Mouse (Mus musculus): ENCODE measurements at regions not wholly inside any gene's neighbourhood (a gene's known extent, or its start where the extent isn't known, plus 50 kb on each side); places are given as distances from the start of the nearest gene placed in this dataset.

DNA sequence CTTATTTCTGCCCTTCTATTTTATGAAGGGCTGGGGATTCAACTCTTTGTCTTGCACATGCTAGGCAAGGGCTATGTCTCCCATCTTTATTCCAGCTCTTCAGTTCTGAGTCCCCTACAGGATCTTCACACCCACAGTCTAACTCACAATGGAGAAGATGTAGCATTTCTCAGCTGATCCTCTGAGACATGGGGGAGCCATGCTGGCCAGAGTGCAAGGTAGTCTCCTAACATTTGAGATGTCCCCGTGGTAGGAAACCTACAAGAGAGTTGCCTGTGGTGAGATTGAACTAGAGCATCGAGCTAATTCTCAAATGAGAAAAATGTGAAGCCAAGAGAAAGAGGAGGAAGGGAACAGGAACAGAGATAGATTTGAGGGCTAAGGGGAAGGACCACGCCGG is 83.3 kb upstream of the Pabpc6 start:
- Histone ChIP-seq H3K9me3 (replicated peaks; ENCODE audit: control insufficient read depth, low read length) (no peaks in the 10 kb centered on the region), H3K9ac (ENCODE audit: low read length) (no peak overlapping the region), H3K36me3 (ENCODE audit: control insufficient read depth, insufficient read depth, low read length) (no peaks in the 10 kb centered on the region), H3K27ac (ENCODE audit: low read length) (no peak overlapping the region), H3K27me3 (ENCODE audit: control insufficient read depth, insufficient read depth, low read length) (no peaks in the 10 kb centered on the region), H3K4me2 (ENCODE audit: low read depth, low read length) (no peak overlapping the region), H3K4me3 (replicated peaks; ENCODE audit: low read length) (no peak overlapping the region), H3K4me1 (ENCODE audit: control insufficient read depth, insufficient read depth, low read length) (no peaks in the 10 kb centered on the region)
- no peak for ATAC-seq (ENCODE audit: insufficient read depth, low FRiP score)
- WGBS, result 83% methylated on average over 4 of the region's 4 CpGs

GRCm38 (mm10) chr17:9751348-9752170 is 82.0 kb upstream of the Pabpc6 start:
- WGBS, result 46% methylated on average over 13 of the region's 13 CpGs
- H3K27me3 ChIP-seq (ENCODE audit: control insufficient read depth, insufficient read depth, low read length), result no peaks in the 10 kb centered on the region

DNA sequence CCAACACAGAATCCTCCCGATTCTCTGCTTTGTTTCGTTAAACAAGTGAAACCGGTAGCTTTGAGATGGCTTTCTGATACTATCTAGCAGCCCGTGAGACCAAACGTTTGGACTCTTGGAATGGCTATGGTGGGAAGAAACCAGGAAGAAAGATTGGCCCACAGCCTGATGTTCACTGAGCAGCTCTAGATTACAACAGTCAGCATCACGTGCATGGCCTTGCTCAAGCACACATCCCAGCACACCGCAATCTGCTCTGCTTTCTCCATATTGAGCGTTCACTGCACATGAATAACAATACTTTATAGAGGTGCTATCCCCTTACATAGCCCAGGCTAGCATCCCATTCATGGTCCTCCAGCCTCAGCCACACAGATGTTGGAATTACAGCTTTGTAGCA is 80.5 kb upstream of the Pabpc6 start:
- H3K9me3 ChIP-seq (replicated peaks; ENCODE audit: control insufficient read depth, low read length), result no peaks in the 10 kb centered on the region
- WGBS, result 85% methylated on average over 8 of the region's 8 CpGs
- no peak overlapping the region for H3K9ac ChIP-seq (ENCODE audit: low read length)
- no peaks in the 10 kb centered on the region for H3K27me3 ChIP-seq (ENCODE audit: control insufficient read depth, insufficient read depth, low read length)
- H3K4me3 ChIP-seq (replicated peaks; ENCODE audit: low read length), result no peak overlapping the region
- no peak for ATAC-seq (ENCODE audit: insufficient read depth, low FRiP score)
- H3K4me1 ChIP-seq (ENCODE audit: control insufficient read depth, insufficient read depth, low read length), result no peaks in the 10 kb centered on the region
- H3K27ac ChIP-seq (ENCODE audit: low read length), result no peak overlapping the region
- H3K36me3 ChIP-seq (ENCODE audit: control insufficient read depth, insufficient read depth, low read length), result no peaks in the 10 kb centered on the region
- H3K4me2 ChIP-seq (ENCODE audit: low read depth, low read length), result no peak overlapping the region

More at GRCm38 (mm10) chr17:9751348-9752170, 82.0 kb upstream of the Pabpc6 start:
- Histone ChIP-seq H3K27ac (ENCODE audit: low read length) (no peak overlapping the region), H3K4me3 (replicated peaks; ENCODE audit: low read length) (no peak overlapping the region), H3K4me2 (ENCODE audit: low read depth, low read length) (no peak overlapping the region), H3K9ac (ENCODE audit: low read length) (no peak overlapping the region), H3K9me3 (replicated peaks; ENCODE audit: control insufficient read depth, low read length) (no peaks in the 10 kb centered on the region), H3K36me3 (ENCODE audit: control insufficient read depth, insufficient read depth, low read length) (no peaks in the 10 kb centered on the region), H3K4me1 (ENCODE audit: control insufficient read depth, insufficient read depth, low read length) (no peaks in the 10 kb centered on the region)
- no peak for ATAC-seq (ENCODE audit: insufficient read depth, low FRiP score)

- WGBS, result 98% methylated on average over 3 of the region's 3 CpGs
- no peak for ATAC-seq (ENCODE audit: insufficient read depth, low FRiP score)
Observed at GRCm38 (mm10) chr17:9749301-9749700, 79.8 kb upstream of the Pabpc6 start.

GRCm38 (mm10) chr17:9747893-9748292 is 78.4 kb upstream of the Pabpc6 start:
- no peaks in the 10 kb centered on the region for H3K9me3 ChIP-seq (replicated peaks; ENCODE audit: control insufficient read depth, low read length)
- no peak overlapping the region for H3K4me3 ChIP-seq (replicated peaks; ENCODE audit: low read length)
- no peaks in the 10 kb centered on the region for H3K36me3 ChIP-seq (ENCODE audit: control insufficient read depth, insufficient read depth, low read length)
- H3K4me2 ChIP-seq (ENCODE audit: low read depth, low read length), result no peak overlapping the region
- H3K9ac ChIP-seq (ENCODE audit: low read length), result no peak overlapping the region
- WGBS, result 73% methylated on average over 2 of the region's 2 CpGs
- no peak for ATAC-seq (ENCODE audit: insufficient read depth, low FRiP score)
- no peaks in the 10 kb centered on the region for H3K27me3 ChIP-seq (ENCODE audit: control insufficient read depth, insufficient read depth, low read length)
- H3K27ac ChIP-seq (ENCODE audit: low read length), result no peak overlapping the region
- H3K4me1 ChIP-seq (ENCODE audit: control insufficient read depth, insufficient read depth, low read length), result no peaks in the 10 kb centered on the region

More at GRCm38 (mm10) chr17:9749301-9749700, 79.8 kb upstream of the Pabpc6 start:
- no peak overlapping the region for H3K9ac ChIP-seq (ENCODE audit: low read length)
- no peaks in the 10 kb centered on the region for H3K9me3 ChIP-seq (replicated peaks; ENCODE audit: control insufficient read depth, low read length)
- H3K36me3 ChIP-seq (ENCODE audit: control insufficient read depth, insufficient read depth, low read length), result no peaks in the 10 kb centered on the region
- no peak overlapping the region for H3K4me2 ChIP-seq (ENCODE audit: low read depth, low read length)
- no peak overlapping the region for H3K4me3 ChIP-seq (replicated peaks; ENCODE audit: low read length)
- no peaks in the 10 kb centered on the region for H3K27me3 ChIP-seq (ENCODE audit: control insufficient read depth, insufficient read depth, low read length)
- no peaks in the 10 kb centered on the region for H3K4me1 ChIP-seq (ENCODE audit: control insufficient read depth, insufficient read depth, low read length)
- H3K27ac ChIP-seq (ENCODE audit: low read length), result no peak overlapping the region

- H3K27ac ChIP-seq (ENCODE audit: low read length), result no peak overlapping the region
Observed at GRCm38 (mm10) chr17:9743342-9743741, 73.8 kb upstream of the Pabpc6 start.

GRCm38 (mm10) chr17:9741321-9741720 is 71.8 kb upstream of the Pabpc6 start:
- H3K36me3 ChIP-seq (ENCODE audit: control insufficient read depth, insufficient read depth, low read length), result no peaks in the 10 kb centered on the region
- no peaks in the 10 kb centered on the region for H3K9me3 ChIP-seq (replicated peaks; ENCODE audit: control insufficient read depth, low read length)
- H3K4me1 ChIP-seq (ENCODE audit: control insufficient read depth, insufficient read depth, low read length), result no peaks in the 10 kb centered on the region
- no peak overlapping the region for H3K4me2 ChIP-seq (ENCODE audit: low read depth, low read length)
- H3K27me3 ChIP-seq (ENCODE audit: control insufficient read depth, insufficient read depth, low read length), result no peaks in the 10 kb centered on the region
- 87% methylated on average over 5 of the region's 5 CpGs for WGBS
- no peak for ATAC-seq (ENCODE audit: insufficient read depth, low FRiP score)
- no peak overlapping the region for H3K4me3 ChIP-seq (replicated peaks; ENCODE audit: low read length)
- no peak overlapping the region for H3K9ac ChIP-seq (ENCODE audit: low read length)
- H3K27ac ChIP-seq (ENCODE audit: low read length), result no peak overlapping the region

More at GRCm38 (mm10) chr17:9743342-9743741, 73.8 kb upstream of the Pabpc6 start:
- no peak for ATAC-seq (ENCODE audit: insufficient read depth, low FRiP score)
- H3K9me3 ChIP-seq (replicated peaks; ENCODE audit: control insufficient read depth, low read length), result no peaks in the 10 kb centered on the region
- H3K4me1 ChIP-seq (ENCODE audit: control insufficient read depth, insufficient read depth, low read length), result no peaks in the 10 kb centered on the region
- 80% methylated on average over 5 of the region's 5 CpGs for WGBS
- no peaks in the 10 kb centered on the region for H3K36me3 ChIP-seq (ENCODE audit: control insufficient read depth, insufficient read depth, low read length)
- no peak overlapping the region for H3K9ac ChIP-seq (ENCODE audit: low read length)
- no peak overlapping the region for H3K4me2 ChIP-seq (ENCODE audit: low read depth, low read length)
- H3K4me3 ChIP-seq (replicated peaks; ENCODE audit: low read length), result no peak overlapping the region
- H3K27me3 ChIP-seq (ENCODE audit: control insufficient read depth, insufficient read depth, low read length), result no peaks in the 10 kb centered on the region

- Histone ChIP-seq H3K9ac (ENCODE audit: low read length) (no peak overlapping the region), H3K4me1 (ENCODE audit: control insufficient read depth, insufficient read depth, low read length) (no peaks in the 10 kb centered on the region), H3K4me2 (ENCODE audit: low read depth, low read length) (no peak overlapping the region), H3K36me3 (ENCODE audit: control insufficient read depth, insufficient read depth, low read length) (no peaks in the 10 kb centered on the region), H3K27ac (ENCODE audit: low read length) (no peak overlapping the region), H3K27me3 (ENCODE audit: control insufficient read depth, insufficient read depth, low read length) (no peaks in the 10 kb centered on the region), H3K4me3 (replicated peaks; ENCODE audit: low read length) (no peak overlapping the region), H3K9me3 (replicated peaks; ENCODE audit: control insufficient read depth, low read length) (no peaks in the 10 kb centered on the region)
- WGBS, result 62% methylated on average over 3 of the region's 3 CpGs
- no peak for ATAC-seq (ENCODE audit: insufficient read depth, low FRiP score)
Observed at GRCm38 (mm10) chr17:9729020-9729419, 59.5 kb upstream of the Pabpc6 start.

DNA sequence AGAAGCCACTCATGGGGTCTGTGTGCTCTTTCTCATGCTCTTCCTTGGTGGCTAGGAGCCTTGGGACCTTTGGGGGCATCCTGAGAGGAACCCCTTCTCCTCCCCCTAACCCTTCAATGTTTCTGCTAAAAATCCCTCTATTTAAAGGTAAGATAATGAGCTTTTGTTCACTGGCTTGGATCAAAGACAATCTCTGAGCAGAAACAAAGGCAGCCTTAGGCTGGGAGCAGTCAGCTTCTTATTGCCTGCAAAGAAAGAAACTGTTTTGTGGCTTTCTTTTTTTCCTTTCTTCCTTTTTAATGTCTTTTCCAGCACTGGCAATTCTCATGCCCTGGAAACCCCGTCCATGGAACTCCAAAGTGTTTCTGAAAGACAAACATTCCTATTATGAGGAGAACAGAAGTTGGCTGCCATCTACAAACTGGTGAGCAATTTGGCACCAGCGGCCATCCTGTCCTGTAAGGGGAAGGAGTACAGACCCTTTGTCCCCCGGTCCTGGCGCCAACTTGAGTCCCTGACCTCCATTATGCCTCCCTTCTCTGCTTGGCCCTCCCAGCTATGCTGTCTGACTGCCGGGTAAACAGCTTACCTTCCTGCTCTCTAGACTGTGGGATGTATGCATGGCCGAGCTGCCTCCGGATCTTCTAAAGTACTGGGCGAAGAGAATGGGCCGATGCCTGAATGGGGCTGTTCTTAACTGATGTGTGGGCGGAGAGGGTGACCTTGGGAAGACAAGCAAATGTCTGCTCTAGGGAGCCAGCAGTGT is 56.4 kb upstream of the Pabpc6 start:
- no peaks in the 10 kb centered on the region for H3K36me3 ChIP-seq (ENCODE audit: control insufficient read depth, insufficient read depth, low read length)
- WGBS, result 64% methylated on average over 10 of the region's 10 CpGs
- H3K4me1 ChIP-seq (ENCODE audit: control insufficient read depth, insufficient read depth, low read length), result no peaks in the 10 kb centered on the region
- no peak overlapping the region for H3K9ac ChIP-seq (ENCODE audit: low read length)
- no peak overlapping the region for H3K4me3 ChIP-seq (replicated peaks; ENCODE audit: low read length)
- no peaks in the 10 kb centered on the region for H3K27me3 ChIP-seq (ENCODE audit: control insufficient read depth, insufficient read depth, low read length)
- H3K4me2 ChIP-seq (ENCODE audit: low read depth, low read length), result no peak overlapping the region
- ATAC-seq (ENCODE audit: insufficient read depth, low FRiP score), result no peak
- H3K9me3 ChIP-seq (replicated peaks; ENCODE audit: control insufficient read depth, low read length), result no peaks in the 10 kb centered on the region
- H3K27ac ChIP-seq (ENCODE audit: low read length), result no peak overlapping the region
